Mouse (Mus musculus) skeletal muscle tissue, postnatal 0 days (tissue): ENCODE data around the gene Lyl1. TPM values are rescaled to one million over a fixed set of nuclear protein-coding genes. Genes with fewer than 3 reads are reported as not detected.

Experiments
- polyA plus RNA-seq: library from polyadenylated mRNA; unstranded; fragments of >200 nt; fragmentation: Nextera tagmentation; extraction: Ambion mirVana; gene quantifications from 2 replicates; pipeline ENCODE4 v1.2.1, GENCODE M21; 2015

Lyl1 gene
- polyA plus RNA-seq, result 5.4 and 7.1 TPM in 2 replicates

DNA sequence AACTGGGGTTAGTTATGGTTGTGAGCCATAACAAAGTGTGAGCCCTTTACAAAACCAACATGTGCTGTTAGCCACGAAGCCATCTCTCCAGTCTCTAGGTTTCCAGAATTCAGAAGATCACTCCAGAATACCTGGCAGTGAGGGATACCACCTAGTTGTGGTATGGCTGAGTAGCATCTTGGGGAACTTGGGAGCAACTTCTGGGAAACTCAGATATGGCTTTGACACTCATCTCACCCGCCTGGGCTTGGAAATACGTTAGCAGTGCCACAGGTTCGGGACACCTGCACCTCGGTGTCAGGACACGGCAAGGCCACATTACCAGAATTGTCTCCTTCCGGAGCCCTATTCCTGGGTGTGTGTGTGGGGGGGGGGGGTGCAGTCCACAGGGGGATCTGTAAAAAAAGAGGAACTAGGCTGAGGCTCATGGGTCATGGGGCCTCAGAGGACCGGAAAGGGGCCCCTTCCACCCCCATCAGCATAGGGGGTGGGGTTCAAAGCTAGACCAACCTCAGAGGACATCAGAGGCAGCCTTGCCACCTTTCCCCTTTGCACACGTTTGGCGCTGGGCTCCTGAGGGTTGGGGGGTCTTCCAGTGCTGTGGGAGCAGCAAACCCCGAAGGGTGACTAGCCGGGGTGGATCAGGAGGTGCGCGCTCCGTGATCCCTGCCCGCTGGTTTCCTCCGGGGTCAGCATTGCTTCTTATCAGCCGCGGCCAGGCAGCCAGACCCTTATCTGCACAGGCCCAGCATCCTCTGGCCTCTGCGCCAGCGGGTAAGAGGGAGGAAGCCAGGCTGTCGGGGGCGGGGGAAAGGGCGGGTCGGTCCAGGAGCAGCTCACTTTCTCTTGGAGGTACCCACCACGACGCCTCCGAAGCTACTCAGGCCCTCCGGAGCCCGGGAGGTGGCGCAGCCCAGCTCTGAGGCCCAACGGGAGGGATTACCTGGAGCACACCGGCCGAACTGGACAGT, at the start of gene Lyl1:
TSS of gene Lyl1 (plus strand) at position 517 of the 971 bp plus-strand sequence.

GRCm38 (mm10) chr8:84662581-84663065, 38.6 kb upstream of the Lyl1 start, which contains the start of gene Ier2:
Ier2 (minus strand) TSS chr8:84662852.

DNA sequence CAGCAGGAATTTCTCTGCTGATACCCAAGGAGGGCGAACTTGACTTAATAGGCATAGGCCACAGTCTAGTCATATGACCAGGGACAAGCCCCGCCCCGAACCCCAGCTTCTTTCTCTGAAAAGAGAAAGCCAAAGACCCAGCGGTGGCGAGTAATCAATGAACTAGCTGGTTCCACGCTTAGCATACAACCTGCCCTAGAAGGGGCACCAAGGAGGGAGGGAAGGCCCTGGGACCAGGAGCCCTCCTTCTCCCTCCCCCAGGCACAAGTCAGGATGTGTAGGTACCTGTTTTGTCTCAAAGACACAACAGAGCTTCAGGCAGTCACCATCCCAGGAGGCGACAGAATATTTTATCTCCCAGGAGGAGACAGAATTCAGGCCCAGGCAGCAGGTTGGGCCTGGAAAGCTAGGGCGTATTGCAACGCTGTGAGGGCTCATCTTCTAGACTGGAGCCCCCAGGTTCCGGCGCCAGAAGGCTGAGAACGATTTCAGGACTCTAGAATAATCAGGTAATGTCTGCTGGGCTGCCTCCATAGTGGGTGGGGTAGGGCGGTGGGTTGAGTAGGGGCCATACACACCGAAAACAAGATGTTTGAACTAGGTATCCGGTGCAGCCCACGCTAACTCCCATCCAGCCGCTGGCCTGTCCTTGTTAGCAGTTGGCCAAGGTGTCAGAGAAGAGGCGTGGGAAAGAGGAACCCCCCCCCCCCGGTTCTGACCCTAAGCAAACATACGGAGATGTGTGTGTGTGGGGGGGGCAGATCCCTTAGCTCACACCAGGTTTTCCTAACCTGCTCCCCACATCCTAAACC, 14.9 kb upstream of the Lyl1 start, which contains the start of gene Trmt1:
TSS of gene Trmt1 (plus strand) at position 117 of the 812 bp plus-strand sequence.

DNA sequence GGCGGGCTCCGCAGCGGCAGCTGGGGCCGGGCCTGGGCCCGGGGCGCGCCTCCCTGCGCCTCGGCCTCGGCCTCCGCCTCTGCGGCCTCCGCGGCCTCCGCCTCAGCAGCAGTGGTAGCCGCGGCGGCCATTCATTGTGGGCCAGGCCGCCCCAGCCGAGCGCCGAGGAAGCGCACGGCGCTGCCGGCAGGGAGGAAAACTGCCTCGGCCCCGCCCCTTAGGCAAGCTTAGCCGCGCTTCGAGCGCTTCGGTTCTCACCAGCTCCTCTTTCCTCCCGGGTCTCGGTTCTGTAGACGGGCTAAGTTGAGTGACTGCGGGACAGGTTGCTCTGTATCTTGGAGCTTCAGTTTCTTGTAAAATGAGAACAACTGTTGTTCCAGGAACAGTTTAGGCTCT, 13.6 kb upstream of the Lyl1 start, which contains the start of gene Nacc1:
TSS of gene Nacc1 (minus strand) at position 158 of the 396 bp plus-strand sequence.

GRCm38 (mm10) chr8:84722850-84723570, 21.8 kb downstream of the Lyl1 start, which contains the start of gene G430095P16Rik:
G430095P16Rik (plus strand) TSS chr8:84723007.

Other genes with a start within 250 kb of the Lyl1 start
- 21.8 and 35.5 TPM in 2 replicates for gene Ier2, start 38.6 kb upstream of the Lyl1 start, polyA plus RNA-seq
- 33.7 and 35.7 TPM in 2 replicates for gene Trmt1, start 15.2 kb upstream of the Lyl1 start, polyA plus RNA-seq
- gene Nacc1, start 13.6 kb upstream of the Lyl1 start, polyA plus RNA-seq, result 5.8 and 6.1 TPM in 2 replicates
- gene G430095P16Rik, start 21.6 kb downstream of the Lyl1 start, polyA plus RNA-seq, result 6.9 and 8.4 TPM in 2 replicates
- gene Nfix, start 98.9 kb downstream of the Lyl1 start, polyA plus RNA-seq, result 43.9 and 49.1 TPM in 2 replicates
- gene Dand5, start 121.4 kb downstream of the Lyl1 start, polyA plus RNA-seq, result 8.7 and 8.9 TPM in 2 replicates
- 66.7 and 71.6 TPM in 2 replicates for gene Gadd45gip1, start 130.1 kb downstream of the Lyl1 start, polyA plus RNA-seq
- 156 and 158 TPM in 2 replicates for gene Rad23a, start 139.2 kb downstream of the Lyl1 start, polyA plus RNA-seq
- gene Calr, start 145.5 kb downstream of the Lyl1 start, polyA plus RNA-seq, result 182 and 260 TPM in 2 replicates
- gene Farsa, start 155.5 kb downstream of the Lyl1 start, polyA plus RNA-seq, result 37.7 and 40.9 TPM in 2 replicates
- 11.9 and 16.7 TPM in 2 replicates for gene Syce2, start 170.7 kb downstream of the Lyl1 start, polyA plus RNA-seq
- 25.0 and 25.2 TPM in 2 replicates for gene Gcdh, start 192.5 kb downstream of the Lyl1 start, polyA plus RNA-seq
- gene Klf1, start 200.5 kb downstream of the Lyl1 start, polyA plus RNA-seq, result 0.33 and 0.42 TPM in 2 replicates
- 6.7 and 7.6 TPM in 2 replicates for gene Dnase2a, start 207.1 kb downstream of the Lyl1 start, polyA plus RNA-seq
- not detected in 2 replicates for gene Mast1, start 235.9 kb downstream of the Lyl1 start, polyA plus RNA-seq
- gene Rtbdn, start 245.5 kb downstream of the Lyl1 start, polyA plus RNA-seq, result not detected in 2 replicates